Mouse (Mus musculus): ENCODE data around the gene Olfr960. TPM values are rescaled to one million over a fixed set of nuclear protein-coding genes. Genes with fewer than 3 reads are reported as not detected.

Olfr960 gene
- total and polyA plus RNA-seq, 3 experiments, result not detected

- no peak for DNase-seq (ENCODE audit: low read depth, low spot score)
- Histone ChIP-seq H3K27me3 (ENCODE audit: control insufficient read depth in 1 of 2, insufficient read depth in 2 of 2, low read length in 2 of 2) (no peaks in the 10 kb centered on the region), H3K36me3 (ENCODE audit: control insufficient read depth in 1 of 2, insufficient read depth in 2 of 2, low read length in 2 of 2) (no peaks in the 10 kb centered on the region), H3K4me3 (ENCODE audit: control insufficient read depth in 1 of 2, insufficient read depth in 1 of 2, low read depth in 2 of 2, low read length in 2 of 2) (no peak overlapping the region), H3K27ac (ENCODE audit: control insufficient read depth, low read depth, low read length) (no peak overlapping the region), H3K9ac (ENCODE audit: control insufficient read depth, low read depth, low read length, poor library complexity, severe bottlenecking) (no peak overlapping the region), H3K79me2 (ENCODE audit: control insufficient read depth, insufficient read depth, low read length, poor library complexity) (no peaks in the 10 kb centered on the region), H3K4me1 (ENCODE audit: control insufficient read depth in 1 of 2, insufficient read depth in 2 of 2, low read length in 2 of 2) (no peaks in the 10 kb centered on the region), H3K9me3 (replicated peaks; ENCODE audit: insufficient read depth, low read length) (no peaks in the 10 kb centered on the region)
- TF ChIP-seq GABPA (IDR thresholded peaks at IDR 0.05; ENCODE audit: low read depth, low read length) (no peak), POLR2A (IDR thresholded peaks at IDR 0.05; ENCODE audit: control insufficient read depth in 1 of 2, insufficient read depth in 1 of 2, low read depth in 1 of 2, low read length in 2 of 2, poor library complexity in 1 of 2) (no peak), ELF1 (IDR thresholded peaks at IDR 0.05; ENCODE audit: low read depth, low read length) (no peak), POLR2AphosphoS2 (IDR thresholded peaks at IDR 0.05; ENCODE audit: low read length) (no peak), MAZ (IDR thresholded peaks at IDR 0.05; ENCODE audit: low read depth, low read length) (no peak), HCFC1 (IDR thresholded peaks at IDR 0.05; ENCODE audit: low read depth, low read length) (no peak), TBP (IDR thresholded peaks at IDR 0.05; ENCODE audit: low read depth, low read length) (no peak), MYB (IDR thresholded peaks at IDR 0.05; ENCODE audit: low read depth, low read length) (no peak), CTCF (IDR thresholded peaks at IDR 0.05 in 2 of 3, conservative IDR thresholded peaks at IDR 0.05 in 1 of 3; ENCODE audit: control insufficient read depth in 1 of 3, insufficient read depth in 1 of 3, low read depth in 2 of 3, low read length in 3 of 3, poor library complexity in 1 of 3, severe bottlenecking in 1 of 3) (no peak), MYC (IDR thresholded peaks at IDR 0.05; ENCODE audit: low read depth, low read length) (no peak), ZC3H11A (IDR thresholded peaks at IDR 0.05; ENCODE audit: low read depth, low read length) (no peak), GATA1 (IDR thresholded peaks at IDR 0.05; ENCODE audit: low read depth, low read length) (no peak), RAD21 (IDR thresholded peaks at IDR 0.05; ENCODE audit: low read depth, low read length) (no peak), SMC3 (IDR thresholded peaks at IDR 0.05; ENCODE audit: low read depth, low read length) (no peak), EP300 (IDR thresholded peaks at IDR 0.05; ENCODE audit: low read depth in 1 of 2, low read length in 2 of 2) (no peak)
Observed at GRCm38 (mm10) chr9:39577050-39577449, 44.1 kb upstream of the Olfr960 start.

- no peaks in the 10 kb centered on the region for H3K79me2 ChIP-seq (ENCODE audit: control insufficient read depth, insufficient read depth, low read length, poor library complexity)
- H3K27me3 ChIP-seq (ENCODE audit: control insufficient read depth in 1 of 2, insufficient read depth in 2 of 2, low read length in 2 of 2), result no peaks in the 10 kb centered on the region
- H3K9me3 ChIP-seq (replicated peaks; ENCODE audit: insufficient read depth, low read length), result no peaks in the 10 kb centered on the region
- no peaks in the 10 kb centered on the region for H3K4me1 ChIP-seq (ENCODE audit: control insufficient read depth in 1 of 2, insufficient read depth in 2 of 2, low read length in 2 of 2)
- H3K9ac ChIP-seq (ENCODE audit: control insufficient read depth, low read depth, low read length, poor library complexity, severe bottlenecking), result no peak overlapping the region
- H3K4me3 ChIP-seq (ENCODE audit: control insufficient read depth in 1 of 2, insufficient read depth in 1 of 2, low read depth in 2 of 2, low read length in 2 of 2), result no peak overlapping the region
- TF ChIP-seq CHD1 (IDR thresholded peaks at IDR 0.05; ENCODE audit: low read depth, low read length) (no peak), POLR2A (IDR thresholded peaks at IDR 0.05; ENCODE audit: control insufficient read depth in 1 of 2, insufficient read depth in 1 of 2, low read depth in 1 of 2, low read length in 2 of 2, poor library complexity in 1 of 2) (no peak), EP300 (IDR thresholded peaks at IDR 0.05; ENCODE audit: low read depth in 1 of 2, low read length in 2 of 2) (no peak), SIN3A (IDR thresholded peaks at IDR 0.05; ENCODE audit: low read length) (no peak), POLR2AphosphoS2 (IDR thresholded peaks at IDR 0.05; ENCODE audit: low read length) (no peak), MYB (IDR thresholded peaks at IDR 0.05; ENCODE audit: low read depth, low read length) (no peak), ETS1 (IDR thresholded peaks at IDR 0.05; ENCODE audit: low read depth, low read length) (no peak), GATA1 (IDR thresholded peaks at IDR 0.05; ENCODE audit: low read depth, low read length) (no peak), POLR2AphosphoS5 (IDR thresholded peaks at IDR 0.05; ENCODE audit: borderline replicate concordance, low read depth, low read length) (no peak), BHLHE40 (IDR thresholded peaks at IDR 0.05; ENCODE audit: borderline replicate concordance, low read depth, low read length) (no peak), CHD2 (IDR thresholded peaks at IDR 0.05; ENCODE audit: low read length) (no peak), TCF12 (IDR thresholded peaks at IDR 0.05; ENCODE audit: low read depth, low read length) (no peak), TBP (IDR thresholded peaks at IDR 0.05; ENCODE audit: low read depth, low read length) (no peak)
- H3K36me3 ChIP-seq (ENCODE audit: control insufficient read depth in 1 of 2, insufficient read depth in 2 of 2, low read length in 2 of 2), result no peaks in the 10 kb centered on the region
- H3K27ac ChIP-seq (ENCODE audit: control insufficient read depth, low read depth, low read length), result no peak overlapping the region
- DNase-seq (ENCODE audit: low read depth, low spot score), result no peak
Observed at GRCm38 (mm10) chr9:39602536-39603332, 18.4 kb upstream of the Olfr960 start.

All from MEL (cell line).